Mouse (Mus musculus): ENCODE results near the gene Aff2. TPM values are rescaled to one million over a fixed set of nuclear protein-coding genes. Genes with fewer than 3 reads are reported as not detected.

The Aff2 gene
- polyA plus RNA-seq, 1 experiment from 2014 or later, result 8.9 TPM

GRCm38 (mm10) chrX:69608793-69609192 is 248.7 kb downstream of the Aff2 start:
- H3K4me3 ChIP-seq (ENCODE audit: low read depth, low read length), result no peak overlapping the region
- H3K4me1 ChIP-seq (ENCODE audit: control insufficient read depth, insufficient read depth, low read length), result no peaks in the 10 kb centered on the region
- H3K27ac ChIP-seq (ENCODE audit: low read depth, low read length), result no peak overlapping the region
- no peak for ATAC-seq (replicated peaks; ENCODE audit: insufficient number of reproducible peaks, low FRiP score, low TSS enrichment)
- no peaks in the 10 kb centered on the region for H3K27me3 ChIP-seq (ENCODE audit: control insufficient read depth, insufficient read depth, low read length)
- no peaks in the 10 kb centered on the region for H3K9me3 ChIP-seq (replicated peaks; ENCODE audit: control insufficient read depth, low read length)
- no peak overlapping the region for H3K4me2 ChIP-seq
- no peak overlapping the region for H3K9ac ChIP-seq (ENCODE audit: low read depth, low read length)
- H3K36me3 ChIP-seq (ENCODE audit: control insufficient read depth, insufficient read depth, low read length), result no peaks in the 10 kb centered on the region

GRCm38 (mm10) chrX:69663038-69663437 is 302.9 kb downstream of the Aff2 start:
- H3K4me3 ChIP-seq (ENCODE audit: low read depth, low read length), result no peak overlapping the region
- H3K27ac ChIP-seq (ENCODE audit: low read depth, low read length), result no peak overlapping the region
- H3K4me1 ChIP-seq (ENCODE audit: control insufficient read depth, insufficient read depth, low read length), result no peaks in the 10 kb centered on the region
- no peaks in the 10 kb centered on the region for H3K36me3 ChIP-seq (ENCODE audit: control insufficient read depth, insufficient read depth, low read length)
- no peaks in the 10 kb centered on the region for H3K9me3 ChIP-seq (replicated peaks; ENCODE audit: control insufficient read depth, low read length)
- no peaks in the 10 kb centered on the region for H3K27me3 ChIP-seq (ENCODE audit: control insufficient read depth, insufficient read depth, low read length)
- no peak overlapping the region for H3K9ac ChIP-seq (ENCODE audit: low read depth, low read length)
- WGBS (ENCODE audit: insufficient replicate concordance), result 89% methylated on average over 2 of the region's 2 CpGs
- no peak overlapping the region for H3K4me2 ChIP-seq
- no peak for ATAC-seq (replicated peaks; ENCODE audit: insufficient number of reproducible peaks, low FRiP score, low TSS enrichment)

- 68% methylated on average over 3 of the region's 3 CpGs for WGBS (ENCODE audit: insufficient replicate concordance)
- Histone ChIP-seq H3K27ac (ENCODE audit: low read depth, low read length) (no peak overlapping the region), H3K9ac (ENCODE audit: low read depth, low read length) (no peak overlapping the region), H3K27me3 (ENCODE audit: control insufficient read depth, insufficient read depth, low read length) (no peaks in the 10 kb centered on the region), H3K4me3 (ENCODE audit: low read depth, low read length) (no peak overlapping the region), H3K36me3 (ENCODE audit: control insufficient read depth, insufficient read depth, low read length) (no peaks in the 10 kb centered on the region), H3K4me1 (ENCODE audit: control insufficient read depth, insufficient read depth, low read length) (no peaks in the 10 kb centered on the region), H3K4me2 (no peak overlapping the region), H3K9me3 (replicated peaks; ENCODE audit: control insufficient read depth, low read length) (no peaks in the 10 kb centered on the region)
- ATAC-seq (replicated peaks; ENCODE audit: insufficient number of reproducible peaks, low FRiP score, low TSS enrichment), result no peak
Measured at GRCm38 (mm10) chrX:69666145-69666677, 306.1 kb downstream of the Aff2 start.

- no peaks in the 10 kb centered on the region for H3K4me1 ChIP-seq (ENCODE audit: control insufficient read depth, insufficient read depth, low read length)
- H3K9me3 ChIP-seq (replicated peaks; ENCODE audit: control insufficient read depth, low read length), result no peaks in the 10 kb centered on the region
- no peak overlapping the region for H3K27ac ChIP-seq (ENCODE audit: low read depth, low read length)
- H3K4me3 ChIP-seq (ENCODE audit: low read depth, low read length), result no peak overlapping the region
- H3K4me2 ChIP-seq, result no peak overlapping the region
- no peak overlapping the region for H3K9ac ChIP-seq (ENCODE audit: low read depth, low read length)
- H3K36me3 ChIP-seq (ENCODE audit: control insufficient read depth, insufficient read depth, low read length), result no peaks in the 10 kb centered on the region
- ATAC-seq (replicated peaks; ENCODE audit: insufficient number of reproducible peaks, low FRiP score, low TSS enrichment), result no peak
- WGBS (ENCODE audit: insufficient replicate concordance), result 93% methylated on average over 1 of the region's 1 CpGs
- no peaks in the 10 kb centered on the region for H3K27me3 ChIP-seq (ENCODE audit: control insufficient read depth, insufficient read depth, low read length)
Measured at GRCm38 (mm10) chrX:69675691-69676090, 315.6 kb downstream of the Aff2 start.

GRCm38 (mm10) chrX:69698840-69699239 is 338.7 kb downstream of the Aff2 start:
- Histone ChIP-seq H3K4me2 (no peak overlapping the region), H3K27ac (ENCODE audit: low read depth, low read length) (no peak overlapping the region), H3K9me3 (replicated peaks; ENCODE audit: control insufficient read depth, low read length) (no peaks in the 10 kb centered on the region), H3K4me3 (ENCODE audit: low read depth, low read length) (no peak overlapping the region), H3K9ac (ENCODE audit: low read depth, low read length) (no peak overlapping the region), H3K4me1 (ENCODE audit: control insufficient read depth, insufficient read depth, low read length) (no peaks in the 10 kb centered on the region), H3K27me3 (ENCODE audit: control insufficient read depth, insufficient read depth, low read length) (no peaks in the 10 kb centered on the region), H3K36me3 (ENCODE audit: control insufficient read depth, insufficient read depth, low read length) (no peaks in the 10 kb centered on the region)
- 59% methylated on average over 4 of the region's 4 CpGs for WGBS (ENCODE audit: insufficient replicate concordance)
- ATAC-seq (replicated peaks; ENCODE audit: insufficient number of reproducible peaks, low FRiP score, low TSS enrichment), result no peak

GRCm38 (mm10) chrX:69738972-69739371 is 378.9 kb downstream of the Aff2 start:
- WGBS (ENCODE audit: insufficient replicate concordance), result 68% methylated on average over 3 of the region's 3 CpGs
- H3K27me3 ChIP-seq (ENCODE audit: control insufficient read depth, insufficient read depth, low read length), result no peaks in the 10 kb centered on the region
- no peak overlapping the region for H3K9ac ChIP-seq (ENCODE audit: low read depth, low read length)

GRCm38 (mm10) chrX:69744962-69745597 is 385.0 kb downstream of the Aff2 start:
- no peaks in the 10 kb centered on the region for H3K9me3 ChIP-seq (replicated peaks; ENCODE audit: control insufficient read depth, low read length)
- WGBS (ENCODE audit: insufficient replicate concordance), result 53% methylated on average over 3 of the region's 3 CpGs
- no peaks in the 10 kb centered on the region for H3K36me3 ChIP-seq (ENCODE audit: control insufficient read depth, insufficient read depth, low read length)
- H3K27me3 ChIP-seq (ENCODE audit: control insufficient read depth, insufficient read depth, low read length), result no peaks in the 10 kb centered on the region
- ATAC-seq (replicated peaks; ENCODE audit: insufficient number of reproducible peaks, low FRiP score, low TSS enrichment), result no peak
- no peak overlapping the region for H3K4me3 ChIP-seq (ENCODE audit: low read depth, low read length)
- no peak overlapping the region for H3K4me2 ChIP-seq
- H3K27ac ChIP-seq (ENCODE audit: low read depth, low read length), result no peak overlapping the region
- no peaks in the 10 kb centered on the region for H3K4me1 ChIP-seq (ENCODE audit: control insufficient read depth, insufficient read depth, low read length)
- no peak overlapping the region for H3K9ac ChIP-seq (ENCODE audit: low read depth, low read length)

More at GRCm38 (mm10) chrX:69738972-69739371, 378.9 kb downstream of the Aff2 start:
- Histone ChIP-seq H3K4me2 (no peak overlapping the region), H3K36me3 (ENCODE audit: control insufficient read depth, insufficient read depth, low read length) (no peaks in the 10 kb centered on the region), H3K4me3 (ENCODE audit: low read depth, low read length) (no peak overlapping the region), H3K9me3 (replicated peaks; ENCODE audit: control insufficient read depth, low read length) (no peaks in the 10 kb centered on the region), H3K27ac (ENCODE audit: low read depth, low read length) (no peak overlapping the region), H3K4me1 (ENCODE audit: control insufficient read depth, insufficient read depth, low read length) (no peaks in the 10 kb centered on the region)
- ATAC-seq (replicated peaks; ENCODE audit: insufficient number of reproducible peaks, low FRiP score, low TSS enrichment), result no peak

- no peak overlapping the region for H3K4me2 ChIP-seq
- H3K27me3 ChIP-seq (ENCODE audit: control insufficient read depth, insufficient read depth, low read length), result no peaks in the 10 kb centered on the region
- no peak for ATAC-seq (replicated peaks; ENCODE audit: insufficient number of reproducible peaks, low FRiP score, low TSS enrichment)
- H3K9me3 ChIP-seq (replicated peaks; ENCODE audit: control insufficient read depth, low read length), result no peaks in the 10 kb centered on the region
- H3K4me1 ChIP-seq (ENCODE audit: control insufficient read depth, insufficient read depth, low read length), result no peaks in the 10 kb centered on the region
- no peaks in the 10 kb centered on the region for H3K36me3 ChIP-seq (ENCODE audit: control insufficient read depth, insufficient read depth, low read length)
- no peak overlapping the region for H3K27ac ChIP-seq (ENCODE audit: low read depth, low read length)
- no peak overlapping the region for H3K9ac ChIP-seq (ENCODE audit: low read depth, low read length)
- 76% methylated on average over 2 of the region's 2 CpGs for WGBS (ENCODE audit: insufficient replicate concordance)
- H3K4me3 ChIP-seq (ENCODE audit: low read depth, low read length), result no peak overlapping the region
Measured at GRCm38 (mm10) chrX:69801890-69802439, 441.9 kb downstream of the Aff2 start.

GRCm38 (mm10) chrX:69802481-69802880 is 442.4 kb downstream of the Aff2 start:
- no peaks in the 10 kb centered on the region for H3K27me3 ChIP-seq (ENCODE audit: control insufficient read depth, insufficient read depth, low read length)

More at GRCm38 (mm10) chrX:69802481-69802880, 442.4 kb downstream of the Aff2 start:
- 87% methylated on average over 3 of the region's 3 CpGs for WGBS (ENCODE audit: insufficient replicate concordance)
- Histone ChIP-seq H3K9me3 (replicated peaks; ENCODE audit: control insufficient read depth, low read length) (no peaks in the 10 kb centered on the region), H3K4me2 (no peak overlapping the region), H3K36me3 (ENCODE audit: control insufficient read depth, insufficient read depth, low read length) (no peaks in the 10 kb centered on the region), H3K9ac (ENCODE audit: low read depth, low read length) (no peak overlapping the region), H3K4me1 (ENCODE audit: control insufficient read depth, insufficient read depth, low read length) (no peaks in the 10 kb centered on the region), H3K27ac (ENCODE audit: low read depth, low read length) (no peak overlapping the region), H3K4me3 (ENCODE audit: low read depth, low read length) (no peak overlapping the region)
- ATAC-seq (replicated peaks; ENCODE audit: insufficient number of reproducible peaks, low FRiP score, low TSS enrichment), result no peak

Data from heart, embryonic 11.5 days (tissue).